In genomic region chr4:156030651-156031118, GRCm38 (mm10) we compare ENCODE assay signal across 8 mouse cellular contexts. TPM values are rescaled to one million over a fixed set of nuclear protein-coding genes. Genes with fewer than 3 reads are reported as not detected.
A peak's percentile ranks its signal among the peaks of the same experiment; 100 is the strongest.
DNase-seq lines count a peak whose midpoint lies in the region; ATAC-seq and TF ChIP-seq lines count a peak whose summit lies in the region.

No protein-coding gene starts in this region.

- no peaks in the 10 kb centered on the region for H3K9me3 ChIP-seq in heart, embryonic 14.5 days (ENCODE audit: control insufficient read depth, low read length)
- H3K9me3 ChIP-seq in ES-E14 (ENCODE audit: control insufficient read depth, insufficient read depth, low read depth, low read length), result no peaks in the 10 kb centered on the region
- no peaks in the 10 kb centered on the region for H3K9me3 ChIP-seq in forebrain, embryonic 15.5 days
- H3K9me3 ChIP-seq in liver, embryonic 16.5 days (replicated peaks; ENCODE audit: control insufficient read depth, low read length), result no peaks in the 10 kb centered on the region

- H3K4me2 ChIP-seq in heart, embryonic 14.5 days (ENCODE audit: low read length), result peak overlapping the region; percentile 66
- peak overlapping the region; percentile 52 for H3K4me2 ChIP-seq in forebrain, embryonic 15.5 days (replicated peaks)
- peak overlapping the region; percentile 52 for H3K4me2 ChIP-seq in liver, embryonic 16.5 days (ENCODE audit: low read depth, low read length)

- ATAC-seq in heart, embryonic 14.5 days (ENCODE audit: insufficient number of reproducible peaks, insufficient read depth, low FRiP score, low read depth), result no peak
- ATAC-seq in forebrain, embryonic 15.5 days (replicated peaks), result no peak
- no peak for ATAC-seq in liver, embryonic 16.5 days (ENCODE audit: low read depth)

- in situ Hi-C loops in ES-E14 (cut with MboI; ENCODE audit: low sequenced_read_pairs in 2 of 2, unreplicated experiment in 2 of 2), result no loop called here

- H3K4me1 ChIP-seq in heart, embryonic 14.5 days (ENCODE audit: control insufficient read depth in 2 of 2, insufficient read depth in 2 of 2, low read length in 2 of 2), result peaks cover 26 to 35% of the 10 kb centered on the region in 2 experiments
- peaks cover 7 to 24% of the 10 kb centered on the region in 2 experiments; a peak in 3 of 4 replicates for H3K4me1 ChIP-seq in ES-E14 (ENCODE audit: control insufficient read depth in 2 of 2, insufficient read depth in 2 of 2, low read length in 2 of 2, poor library complexity in 1 of 2)
- peaks cover 37% of the 10 kb centered on the region for H3K4me1 ChIP-seq in forebrain, embryonic 15.5 days
- peaks cover 11% of the 10 kb centered on the region; the same call in 1 of the 2 replicates for H3K4me1 ChIP-seq in liver, embryonic 16.5 days (ENCODE audit: control insufficient read depth, low read depth, low read length)

- H3K9ac ChIP-seq in heart, embryonic 14.5 days (ENCODE audit: low read length), result peak overlapping the region; percentile 77
- peak overlapping the region; percentile 73 for H3K9ac ChIP-seq in ES-E14 (ENCODE audit: insufficient read depth, low read depth, low read length, poor library complexity, severe bottlenecking)
- peak overlapping the region; percentile 51 for H3K9ac ChIP-seq in forebrain, embryonic 15.5 days (replicated peaks)
- peak overlapping the region; percentile 35; the same call in 1 of the 2 replicates for H3K9ac ChIP-seq in liver, embryonic 16.5 days (ENCODE audit: low read depth, low read length)

- 37% methylated on average over 9 of the region's 9 CpGs for WGBS in heart, embryonic 14.5 days
- 63% methylated on average over 9 of the region's 9 CpGs for WGBS in forebrain, embryonic 15.5 days
- 52% methylated on average over 9 of the region's 9 CpGs for WGBS in liver, embryonic 16.5 days (ENCODE audit: insufficient replicate concordance)

- H3K27ac ChIP-seq in heart, embryonic 14.5 days (replicated peaks in 1 of 2; ENCODE audit: control insufficient read depth in 1 of 2, insufficient read depth in 1 of 2, low read depth in 2 of 2, low read length in 2 of 2), result peak overlapping the region; percentile 45 to 95; a peak in 2 of 4 replicates
- peak overlapping the region; percentile 16; the same call in 1 of the 2 replicates for H3K27ac ChIP-seq in ES-E14 (ENCODE audit: insufficient read depth, low read depth, low read length, poor library complexity, severe bottlenecking)
- peak overlapping the region; percentile 80; the same call in 1 of the 2 replicates for H3K27ac ChIP-seq in forebrain, embryonic 15.5 days (replicated peaks)
- no peak overlapping the region for H3K27ac ChIP-seq in liver, embryonic 16.5 days (ENCODE audit: low read length)

- no peak for DNase-seq in heart, postnatal 4 days
- no peak for DNase-seq in ES-E14 (ENCODE audit: low read depth, low spot score)
- DNase-seq in layer of hippocampus, adult 9-10 months (ENCODE audit: low spot score), result no peak
- no peak for DNase-seq in layer of hippocampus, postnatal 25 days (ENCODE audit: extremely low spot score in 1 of 2, low spot score in 1 of 2)
- DNase-seq in right cerebral cortex, postnatal 14 days, result no peak

- H3K4me3 ChIP-seq in heart, embryonic 14.5 days (ENCODE audit: control insufficient read depth in 1 of 2, insufficient read depth in 1 of 2, low read depth in 1 of 2, low read length in 2 of 2), result peak overlapping the region; percentile 58 to 75
- H3K4me3 ChIP-seq in ES-E14 (ENCODE audit: insufficient read depth in 1 of 2, low read depth in 1 of 2, low read length in 2 of 2, poor library complexity in 1 of 2, severe bottlenecking in 1 of 2), result peak overlapping the region; percentile 73 to 85
- H3K4me3 ChIP-seq in forebrain, embryonic 15.5 days, result peak overlapping the region; percentile 48
- H3K4me3 ChIP-seq in liver, embryonic 16.5 days (ENCODE audit: low read depth, low read length), result peak overlapping the region; percentile 55

- H3K27me3 ChIP-seq in heart, embryonic 14.5 days (ENCODE audit: control insufficient read depth, insufficient read depth, low read length), result peaks cover 16% of the 10 kb centered on the region
- peaks cover 15% of the 10 kb centered on the region for H3K27me3 ChIP-seq in forebrain, embryonic 15.5 days
- peaks cover 16% of the 10 kb centered on the region for H3K27me3 ChIP-seq in liver, embryonic 16.5 days (ENCODE audit: control insufficient read depth, insufficient read depth, low read depth, low read length)

- peaks cover 25% of the 10 kb centered on the region for H3K36me3 ChIP-seq in heart, embryonic 14.5 days (ENCODE audit: control insufficient read depth, insufficient read depth, low read length)
- peaks cover 2% of the 10 kb centered on the region; the same call in 1 of the 2 replicates for H3K36me3 ChIP-seq in ES-E14 (ENCODE audit: control insufficient read depth, insufficient read depth, low read length, poor library complexity, severe bottlenecking)
- H3K36me3 ChIP-seq in forebrain, embryonic 15.5 days, result 0 out of 2 replicates have a peak, but pooled peaks cover 4% of the 10 kb centered on the region
- H3K36me3 ChIP-seq in liver, embryonic 16.5 days (ENCODE audit: control insufficient read depth, insufficient read depth), result no peaks in the 10 kb centered on the region

TF ChIP-seq in ES-E14, 5 proteins besides CTCF, POLR2A, EP300 and RAD21:
- TF ChIP-seq ZC3H11A (IDR thresholded peaks at IDR 0.05; ENCODE audit: borderline replicate concordance, low read depth, low read length), result no peak
- no peak for TF ChIP-seq HCFC1 (IDR thresholded peaks at IDR 0.05; ENCODE audit: borderline replicate concordance, insufficient read depth, low read length)
- TF ChIP-seq MAFK (IDR thresholded peaks at IDR 0.05; ENCODE audit: insufficient read depth, low read depth, low read length), result no peak
- no peak for TF ChIP-seq ZNF384 (IDR thresholded peaks at IDR 0.05; ENCODE audit: low read depth, low read length)
- no peak for TF ChIP-seq CHD2 (IDR thresholded peaks at IDR 0.05; ENCODE audit: low read depth, low read length)

RNA-seq across cellular contexts. Expression of gene Tnfrsf18, which starts 4.7 kb away (rescaled TPM):
- polyA plus RNA-seq in heart, embryonic 14.5 days (2014; fragmentation: Nextera tagmentation; extraction: Ambion mirVana), result 2.2 and 2.3 TPM in 2 replicates
- total RNA-seq in heart, postnatal 4 days (2021), result under 1 TPM in 1 of 2 experiments, not detected in 1; 0.29 TPM
- total RNA-seq in ES-E14 (2012; rRNA removed), result 0.62 and 1.1 TPM in 2 replicates
- polyA plus RNA-seq in forebrain, embryonic 15.5 days (2015; fragmentation: Nextera tagmentation; extraction: Ambion mirVana), result 0.66 and 1.5 TPM in 2 replicates
- 0.58 and 0.68 TPM in 2 replicates for polyA plus RNA-seq in liver, embryonic 16.5 days (2015; fragmentation: Nextera tagmentation; extraction: Ambion mirVana)
- total RNA-seq in layer of hippocampus, postnatal 25 days (2021), result not detected

RNA-seq across cellular contexts. Expression of gene Tnfrsf4, which starts 17.0 kb away (rescaled TPM):
- polyA plus RNA-seq in heart, embryonic 14.5 days (2014; fragmentation: Nextera tagmentation; extraction: Ambion mirVana), result 0.51 and 0.57 TPM in 2 replicates
- total RNA-seq in heart, postnatal 4 days (2021), result under 1 TPM; 0.34 to 0.62 TPM
- total RNA-seq in ES-E14 (2012; rRNA removed), result 2.4 and 2.6 TPM in 2 replicates
- 0.83 and 0.95 TPM in 2 replicates for polyA plus RNA-seq in forebrain, embryonic 15.5 days (2015; fragmentation: Nextera tagmentation; extraction: Ambion mirVana)
- polyA plus RNA-seq in liver, embryonic 16.5 days (2015; fragmentation: Nextera tagmentation; extraction: Ambion mirVana), result 0.22 and 0.37 TPM in 2 replicates
- 1 to 10 TPM; 1.0 to 2.2 TPM for total RNA-seq in layer of hippocampus, postnatal 25 days (2021)

RNA-seq across cellular contexts. Expression of gene Ttll10, which starts 28.5 kb away (rescaled TPM):
- 0.11 and 0.26 TPM in 2 replicates for polyA plus RNA-seq in heart, embryonic 14.5 days (2014; fragmentation: Nextera tagmentation; extraction: Ambion mirVana)
- total RNA-seq in heart, postnatal 4 days (2021), result under 1 TPM; 0.16 to 0.55 TPM
- total RNA-seq in ES-E14 (2012; rRNA removed), result 0.22 and 0.37 TPM in 2 replicates
- not detected in 2 replicates for polyA plus RNA-seq in forebrain, embryonic 15.5 days (2015; fragmentation: Nextera tagmentation; extraction: Ambion mirVana)
- polyA plus RNA-seq in liver, embryonic 16.5 days (2015; fragmentation: Nextera tagmentation; extraction: Ambion mirVana), result 0.29 and 0.33 TPM in 2 replicates
- total RNA-seq in layer of hippocampus, postnatal 25 days (2021), result under 1 TPM; 0.12 to 0.31 TPM

RNA-seq across cellular contexts. Expression of gene Sdf4, which starts 38.0 kb away (rescaled TPM):
- 133 and 137 TPM in 2 replicates for polyA plus RNA-seq in heart, embryonic 14.5 days (2014; fragmentation: Nextera tagmentation; extraction: Ambion mirVana)
- 100 to 1,000 TPM; 107 to 109 TPM for total RNA-seq in heart, postnatal 4 days (2021)
- total RNA-seq in ES-E14 (2012; rRNA removed), result 176 and 257 TPM in 2 replicates
- 114 and 117 TPM in 2 replicates for polyA plus RNA-seq in forebrain, embryonic 15.5 days (2015; fragmentation: Nextera tagmentation; extraction: Ambion mirVana)
- polyA plus RNA-seq in liver, embryonic 16.5 days (2015; fragmentation: Nextera tagmentation; extraction: Ambion mirVana), result 73.2 and 78.7 TPM in 2 replicates
- 100 to 1,000 TPM; 180 to 193 TPM for total RNA-seq in layer of hippocampus, postnatal 25 days (2021)

RNA-seq across cellular contexts. Expression of gene B3galt6, which starts 38.2 kb away (rescaled TPM):
- polyA plus RNA-seq in heart, embryonic 14.5 days (2014; fragmentation: Nextera tagmentation; extraction: Ambion mirVana), result 8.9 and 11.5 TPM in 2 replicates
- total RNA-seq in heart, postnatal 4 days (2021), result 1 to 10 TPM; 4.1 to 4.5 TPM
- total RNA-seq in ES-E14 (2012; rRNA removed), result 11.9 and 20.6 TPM in 2 replicates
- polyA plus RNA-seq in forebrain, embryonic 15.5 days (2015; fragmentation: Nextera tagmentation; extraction: Ambion mirVana), result 27.8 and 30.2 TPM in 2 replicates
- 3.3 and 3.6 TPM in 2 replicates for polyA plus RNA-seq in liver, embryonic 16.5 days (2015; fragmentation: Nextera tagmentation; extraction: Ambion mirVana)
- 10 to 100 TPM; 10.4 to 11.2 TPM for total RNA-seq in layer of hippocampus, postnatal 25 days (2021)
